Mouse (Mus musculus): ENCODE results near the gene Cyp2b9. TPM values are rescaled to one million over a fixed set of nuclear protein-coding genes. Genes with fewer than 3 reads are reported as not detected.

Gene Cyp2b9
- not detected in 2 replicates for polyA plus RNA-seq (2012; rRNA removed)

DNA sequence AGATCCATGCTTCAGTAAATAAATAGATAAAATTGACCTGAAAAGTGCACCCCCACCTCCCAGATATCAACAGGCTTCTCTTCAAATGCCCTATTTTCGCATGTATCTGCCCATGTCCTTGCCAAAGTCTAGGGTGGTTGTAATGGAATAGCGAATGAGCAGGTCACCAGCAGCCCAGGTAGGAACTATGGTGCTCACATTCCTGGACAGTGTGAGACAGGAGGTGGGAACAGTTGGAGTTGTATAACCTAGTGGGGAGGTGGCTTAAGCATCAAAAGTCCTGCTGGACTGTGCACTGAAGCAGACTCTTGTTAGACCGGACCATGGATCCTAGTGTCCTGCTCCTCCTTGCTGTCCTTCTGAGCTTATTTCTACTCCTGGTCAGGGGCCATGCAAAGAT is at the start of gene Cyp2b9:
Cyp2b9 (plus strand) TSS at position 301 of the 400 bp plus-strand sequence.

DNA sequence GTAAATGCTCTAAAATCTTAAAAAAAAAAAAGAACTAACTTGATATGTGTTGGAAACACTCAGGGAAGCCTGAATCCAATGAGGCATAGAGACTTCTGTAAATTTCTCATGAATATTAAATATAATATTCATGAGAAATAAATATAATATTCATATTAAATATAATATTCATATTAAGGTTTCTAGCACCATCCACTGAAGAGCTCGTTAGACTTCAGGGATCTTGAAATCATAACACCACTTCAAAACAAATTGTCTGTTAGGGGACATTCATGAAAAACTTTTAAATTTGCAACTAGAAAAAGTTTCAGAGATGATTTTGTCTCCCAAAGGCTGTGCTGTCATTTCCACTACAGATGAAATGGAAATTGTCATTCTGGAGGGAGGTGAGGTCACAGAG is 86.8 kb downstream of the Cyp2b9 start, which contains the start of gene Vmn1r184:
Vmn1r184 (plus strand) TSS at position 301 of the 400 bp plus-strand sequence.

Other genes starting within 250 kb of the Cyp2b9 start
- gene Cyp2b13, start 111.9 kb upstream of the Cyp2b9 start, polyA plus RNA-seq (2012; rRNA removed) = not detected in 2 replicates
- gene Vmn1r184, start 86.9 kb downstream of the Cyp2b9 start, polyA plus RNA-seq (2012; rRNA removed) = not detected in 2 replicates
- gene Cyp2a4, start 133.8 kb downstream of the Cyp2b9 start, polyA plus RNA-seq (2012; rRNA removed) = not detected in 2 replicates
- gene Nlrp9c, start 230.3 kb downstream of the Cyp2b9 start, polyA plus RNA-seq (2012; rRNA removed) = not detected in 2 replicates